19 mouse cellular contexts compared by ENCODE assay signal in the genomic region with DNA sequence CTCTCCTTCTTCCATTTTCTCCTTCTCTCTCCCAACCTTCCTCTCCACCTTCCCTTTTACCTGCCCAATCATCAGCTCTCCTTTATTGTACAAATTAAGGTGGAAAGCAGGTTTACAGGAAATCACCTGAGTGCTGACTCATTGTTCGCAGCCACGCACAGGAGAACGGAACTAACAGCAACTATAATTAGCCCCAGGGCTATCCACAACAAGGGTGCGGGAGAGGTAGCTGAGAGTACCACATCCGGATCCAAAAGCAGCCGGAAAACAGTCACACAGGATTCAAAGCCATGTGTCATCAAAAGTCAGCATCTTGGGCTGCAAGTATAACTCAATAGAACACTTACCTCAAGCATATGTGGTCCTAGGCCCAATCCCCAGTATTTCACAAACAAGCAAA. TPM values are rescaled to one million over a fixed set of nuclear protein-coding genes. Genes with fewer than 3 reads are reported as not detected.
DNase-seq lines count a peak whose midpoint lies in the region; ATAC-seq lines count a peak whose summit lies in the region.
"Had no signal": no experiment of that assay in that cellular context is flagged by ENCODE, and none has a peak within 500 bp of the region (broad histone marks: within the 10 kb centered on the region; RNA-seq: fewer than 3 reads in every experiment).

No protein-coding gene starts in this region.

- H3K27me3 ChIP-seq in splenic B cell, adult 2 months (ENCODE audit: control insufficient read depth, insufficient read depth, low read length, poor library complexity, severe bottlenecking): no peaks in the 10 kb centered on the region
- H3K27me3 ChIP-seq: embryonic facial prominence, embryonic 13.5 days; hindbrain, embryonic 12.5 days; liver, embryonic 12.5 days; stomach, embryonic 15.5 days had no signal

- H3K36me3 ChIP-seq in splenic B cell, adult 2 months (ENCODE audit: control insufficient read depth, insufficient read depth, low read length, poor library complexity, severe bottlenecking): no peaks in the 10 kb centered on the region
- H3K36me3 ChIP-seq: embryonic facial prominence, embryonic 13.5 days; hindbrain, embryonic 12.5 days; limb, embryonic 10.5 days; liver, embryonic 12.5 days; midbrain, embryonic 12.5 days; stomach, embryonic 15.5 days had no signal

- DNase-seq in splenic B cell, adult 2 months (ENCODE audit: low read depth, low spot score): peak; percentile 52
- peak; percentile 56 for DNase-seq in thymus, postnatal 4 days
- DNase-seq in layer of hippocampus, postnatal 14 days (ENCODE audit: low spot score in 2 of 2): no peak
- DNase-seq in cerebellum, postnatal 14 days: no peak
- no peak for DNase-seq in frontal cortex, postnatal 25 days (ENCODE audit: low spot score in 2 of 2)
- DNase-seq: gastrocnemius, adult 2 months; lung, embryonic 14.5 days; lung, postnatal 4 days; right cerebral cortex, adult 18-20 months had no signal

- peak; percentile 93 for ATAC-seq in CD4-positive, CD25-positive, alpha-beta regulatory T cell, adult 4 months
- peak; percentile 55 for ATAC-seq in common myeloid progenitor, adult 5-6 weeks (replicated peaks; ENCODE audit: low read depth, poor library complexity, severe bottlenecking)
- ATAC-seq: forebrain, embryonic 16.5 days; intestine, embryonic 16.5 days; liver, embryonic 12.5 days had no signal

RNA-seq across cellular contexts. Expression of gene Sv2b, which starts 53.5 kb away (rescaled TPM):
- not detected for polyA plus RNA-seq in CD4-positive, CD25-positive, alpha-beta regulatory T cell, adult 4 months (2017; shearing (Covaris generic))
- total RNA-seq in common myeloid progenitor, adult 5-6 weeks (2017): not detected in 2 replicates
- total RNA-seq in layer of hippocampus, postnatal 14 days (2021): 100 to 1,000 TPM; 341 to 350 TPM

Comparison
In these comparisons a context has a peak if more than half of its experiments do, and no peak if none do; other contexts are left out.
1. DNase-seq: peak in splenic B cell, adult 2 months (single experiment) and thymus, postnatal 4 days (single experiment); none in layer of hippocampus, postnatal 14 days (0 of 2), cerebellum, postnatal 14 days (0 of 2) and frontal cortex, postnatal 25 days (0 of 2).
2. RNA of gene Sv2b, which starts 53.5 kb away (total RNA-seq): 341 to 350 TPM in layer of hippocampus, postnatal 14 days; not detected in common myeloid progenitor, adult 5-6 weeks; every median in the first group is over 100 times any median in the second.